Mouse (Mus musculus): ENCODE data around the gene B9d1.

Gene B9d1

DNA sequence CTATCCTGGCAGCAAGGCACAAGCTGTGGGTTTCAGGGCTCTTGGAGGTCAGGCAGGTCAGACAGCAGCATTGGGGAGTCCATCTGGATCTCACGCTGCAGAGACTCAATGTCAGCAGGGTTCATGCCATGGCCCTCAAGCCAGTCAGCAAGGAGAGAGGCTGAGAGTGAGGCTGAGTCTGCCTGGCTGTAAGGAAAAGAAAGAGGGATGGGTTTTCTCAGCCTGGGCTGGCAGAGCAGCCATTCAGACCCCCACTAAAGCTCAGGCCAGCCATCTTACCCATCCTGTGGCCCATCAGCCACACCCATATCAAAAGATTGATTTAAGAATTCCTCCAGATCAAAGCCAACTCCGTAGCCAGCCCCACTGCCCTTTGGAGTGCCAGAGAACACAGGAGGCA, 15.9 kb upstream of the B9d1 start:
- DNase-seq (ENCODE audit: low read depth) = no peak

DNA sequence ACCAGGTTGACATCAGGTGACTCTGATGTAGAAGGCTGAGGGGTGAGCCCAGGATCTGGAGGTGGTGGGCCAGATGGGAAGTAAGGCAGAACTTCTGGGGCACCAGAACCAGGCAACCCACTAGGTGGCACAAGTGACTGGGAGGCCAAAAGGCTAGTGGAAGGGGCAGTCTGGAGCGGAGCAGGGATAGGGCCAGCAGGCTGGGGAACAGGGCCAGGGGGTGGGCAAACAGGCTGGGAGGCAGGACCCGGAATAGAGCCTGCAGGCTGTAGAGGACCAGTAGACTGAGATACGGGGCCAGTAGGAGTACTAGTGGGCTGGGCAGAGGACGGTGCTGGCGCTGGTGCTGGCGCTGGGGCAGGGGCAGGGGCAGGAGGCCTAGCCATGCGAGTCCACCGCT, 15.1 kb upstream of the B9d1 start:
- no peak for DNase-seq (ENCODE audit: low read depth)

DNA sequence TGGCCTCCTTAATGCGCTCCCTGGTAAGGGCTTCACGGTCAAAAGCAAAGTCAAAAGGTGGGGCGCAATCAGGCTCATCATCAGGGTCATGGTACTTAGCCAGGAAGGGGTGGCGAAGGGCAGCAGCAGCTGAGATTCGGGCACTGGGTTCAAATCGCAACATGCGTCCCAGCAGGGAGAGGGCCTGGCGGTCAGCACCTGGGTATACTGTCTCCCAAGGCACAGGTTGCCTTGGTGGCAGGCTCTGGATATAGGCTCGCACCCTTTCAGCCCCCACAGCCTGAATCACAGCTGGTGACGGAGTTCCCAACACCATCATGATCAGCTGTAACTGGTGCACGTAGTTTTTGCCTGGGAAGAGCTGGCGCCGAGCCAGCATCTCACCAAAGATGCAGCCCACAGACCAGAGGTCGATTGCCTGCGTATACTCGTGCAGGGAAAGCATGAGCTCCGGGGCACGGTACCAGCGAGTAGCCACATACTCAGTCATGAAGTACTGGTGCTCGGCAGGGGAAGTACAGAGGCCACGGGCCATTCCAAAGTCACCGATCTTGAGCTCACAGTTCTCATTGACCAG, 13.9 kb upstream of the B9d1 start:
- DNase-seq (ENCODE audit: low read depth) = no peak

DNA sequence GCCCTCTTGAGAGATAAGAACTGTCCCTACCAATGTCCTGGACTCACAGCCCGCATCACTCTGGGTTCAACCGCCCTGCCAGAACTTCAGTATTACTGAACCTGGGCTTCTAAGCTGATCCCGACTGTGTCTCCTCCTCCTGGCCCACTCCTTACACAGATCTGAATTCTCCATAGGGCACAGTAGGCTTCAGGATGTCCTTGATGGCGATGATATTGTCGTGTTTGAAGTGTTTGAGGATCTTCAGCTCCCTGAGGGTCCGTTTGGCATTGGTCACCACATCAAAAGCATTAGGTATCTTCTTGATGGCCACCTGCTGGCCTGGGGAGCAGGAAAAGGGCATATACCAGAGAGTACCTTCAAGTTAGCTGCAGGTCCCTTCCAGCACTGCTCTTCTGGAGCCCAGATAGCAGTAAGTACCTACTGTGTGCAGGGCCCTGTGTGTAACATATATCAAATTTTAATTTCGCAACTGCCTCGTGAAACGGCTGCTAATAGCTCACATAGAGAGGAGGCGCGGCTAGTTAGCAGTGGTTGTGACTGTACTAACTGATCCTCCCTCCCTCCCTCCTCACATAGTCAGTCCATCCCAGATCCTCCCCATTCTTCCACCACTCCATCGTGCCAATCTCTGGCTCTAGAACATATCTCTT, 12.1 kb upstream of the B9d1 start:
- DNase-seq (ENCODE audit: low read depth) = peak; percentile 16

DNA sequence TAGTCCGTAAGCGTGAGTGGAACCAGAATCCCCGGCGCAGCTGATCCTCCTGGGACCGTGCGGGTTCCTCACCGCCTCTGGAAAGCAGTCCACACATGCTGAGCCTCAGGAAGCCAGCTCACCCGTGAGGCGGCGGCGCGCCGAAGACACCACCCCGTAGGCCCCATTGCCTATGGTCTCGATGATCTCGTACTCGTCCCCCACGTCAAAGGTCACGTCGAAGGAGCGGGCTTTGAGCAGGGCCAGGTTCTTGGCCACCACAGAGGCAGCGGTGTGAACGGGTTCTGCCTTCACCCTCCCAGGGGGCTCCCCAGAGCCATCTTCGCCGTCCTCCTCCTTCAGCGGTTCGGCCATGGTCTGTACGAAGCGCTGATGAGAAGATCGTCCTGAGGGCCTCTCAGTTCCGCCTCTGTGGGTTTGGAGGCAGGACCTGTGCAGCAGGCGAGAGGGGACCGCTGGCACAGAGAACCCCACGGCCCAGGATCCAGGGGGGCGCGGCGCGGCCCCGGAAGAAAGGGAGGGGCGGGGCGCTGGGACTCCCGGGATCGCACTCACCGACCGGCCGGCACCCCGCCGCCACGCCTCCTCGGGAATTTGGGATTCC, 11.3 kb upstream of the B9d1 start:
- no peak for DNase-seq (ENCODE audit: low read depth)

DNA sequence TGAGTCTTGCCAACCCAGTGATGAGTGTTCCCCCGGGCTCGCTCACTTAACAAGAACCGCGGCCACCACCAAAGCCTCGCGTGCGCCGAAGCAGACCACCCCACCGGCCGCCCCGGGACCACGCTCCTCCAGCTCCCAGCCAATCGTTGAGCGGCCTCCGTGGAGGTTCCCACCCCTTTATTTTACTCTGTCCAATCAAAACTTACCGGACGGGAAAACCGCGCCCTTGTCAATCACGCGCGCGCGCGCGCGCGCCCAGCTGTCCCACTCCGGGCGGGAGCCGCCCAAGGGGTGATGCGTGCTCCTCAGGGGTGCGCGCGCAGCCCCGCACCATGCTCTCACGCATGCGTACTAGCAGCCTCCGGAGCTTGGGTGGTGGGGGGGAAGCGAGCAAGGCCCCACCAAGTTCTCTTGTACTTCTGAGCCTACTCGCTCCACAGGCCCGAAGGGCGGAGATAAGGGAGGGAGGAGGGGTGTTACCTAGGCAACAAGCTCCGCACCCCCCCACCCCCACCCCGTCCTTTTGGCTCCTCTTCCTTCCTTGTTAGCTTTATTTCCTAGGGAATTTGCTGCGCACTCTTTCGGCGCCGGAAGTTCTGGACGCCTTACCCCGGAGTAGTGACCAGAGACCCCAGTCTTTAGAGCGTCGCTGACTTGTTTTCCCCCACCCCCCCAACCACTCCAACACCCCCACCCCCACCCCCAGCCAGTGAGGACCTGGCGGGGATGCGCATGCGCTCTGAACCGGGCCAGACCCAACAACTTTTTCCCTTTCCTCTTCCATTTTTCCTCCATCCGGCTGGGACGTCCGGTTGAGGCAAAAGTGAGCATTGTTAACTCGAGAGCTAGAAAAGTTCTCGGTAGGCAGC, 10.6 kb upstream of the B9d1 start, which contains the start of gene Mapk7:
Gene Mapk7 (minus strand): TSS at position 278 of the 869 bp plus-strand sequence.
- peak; percentile 99 for DNase-seq (ENCODE audit: low read depth)

DNA sequence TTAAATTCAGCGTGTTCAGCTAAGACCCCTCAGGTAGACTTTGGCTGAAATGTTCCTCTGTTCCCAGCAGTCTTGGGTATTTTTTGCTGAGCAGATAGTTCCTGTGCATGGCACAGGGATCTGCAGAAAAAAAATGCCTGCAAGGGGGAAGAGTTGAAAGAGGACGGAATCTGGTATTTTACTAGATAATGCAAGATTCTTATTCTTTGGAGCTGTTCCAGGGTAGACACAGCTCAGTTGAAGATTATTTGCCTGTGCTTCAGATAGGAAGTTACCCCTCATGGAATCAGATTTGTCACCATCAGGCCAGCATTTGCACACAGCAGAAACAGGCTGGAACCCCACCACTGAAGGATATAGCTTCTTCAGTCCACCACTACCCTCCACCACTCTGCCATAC, 9.4 kb upstream of the B9d1 start:
- no peak for DNase-seq (ENCODE audit: low read depth)

DNA sequence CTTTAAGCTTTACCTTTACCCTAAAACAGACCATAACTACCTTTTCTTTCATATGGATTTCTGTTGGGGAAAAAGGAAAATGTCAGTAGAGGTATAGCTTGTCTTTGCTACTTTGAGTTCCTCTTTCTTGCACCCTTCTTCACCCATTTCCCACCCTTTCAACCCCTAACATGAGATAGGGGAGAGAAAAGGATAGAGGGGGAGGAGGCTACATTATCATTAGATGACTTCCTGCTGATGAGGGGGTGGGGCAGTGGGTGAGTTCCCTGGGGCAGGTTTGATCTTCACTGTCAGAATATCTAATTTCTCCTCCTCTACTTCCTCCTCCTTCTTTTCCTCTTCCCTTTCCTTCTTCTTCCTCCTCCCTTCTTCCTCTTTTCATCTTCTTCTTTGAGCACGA, 7.5 kb upstream of the B9d1 start:
- no peak for DNase-seq (ENCODE audit: low read depth)

DNA sequence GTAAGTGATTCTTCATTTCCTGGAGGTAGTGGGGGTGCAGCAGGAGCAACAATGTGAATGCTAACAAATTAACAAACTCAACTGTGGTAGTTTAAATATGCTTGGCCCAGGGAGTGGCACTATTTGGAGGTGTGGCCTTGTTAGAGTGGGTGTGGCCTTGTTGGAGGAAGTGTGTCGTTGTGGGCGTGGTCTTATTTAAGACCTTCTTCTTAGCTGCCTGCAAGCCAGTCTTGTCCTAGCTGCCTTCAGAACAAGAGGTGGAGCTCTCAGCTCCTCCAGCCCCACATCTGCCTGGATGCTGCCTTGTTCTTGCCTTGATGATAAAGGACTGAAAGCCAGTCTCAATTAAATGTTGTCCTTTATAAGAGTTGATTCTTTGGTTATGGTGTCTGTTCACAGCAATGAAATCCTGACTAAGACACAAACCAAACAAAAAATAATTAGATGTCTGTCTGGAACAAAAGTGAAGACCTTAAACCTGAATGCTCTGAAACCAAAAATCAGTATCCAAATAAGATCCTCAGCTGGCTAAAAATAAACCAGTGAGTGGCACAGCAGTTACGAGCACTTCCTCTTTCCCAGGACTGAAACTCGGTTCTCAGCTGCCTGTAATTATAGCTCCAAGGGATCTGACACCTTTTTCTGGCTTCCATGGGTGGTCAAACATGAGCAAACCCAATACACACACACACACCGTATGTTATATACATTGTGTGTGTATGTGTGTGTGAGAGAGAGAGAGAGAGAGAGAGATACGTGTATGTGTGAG, 6.0 kb upstream of the B9d1 start:
- DNase-seq (ENCODE audit: low read depth) = peak; percentile 22

DNA sequence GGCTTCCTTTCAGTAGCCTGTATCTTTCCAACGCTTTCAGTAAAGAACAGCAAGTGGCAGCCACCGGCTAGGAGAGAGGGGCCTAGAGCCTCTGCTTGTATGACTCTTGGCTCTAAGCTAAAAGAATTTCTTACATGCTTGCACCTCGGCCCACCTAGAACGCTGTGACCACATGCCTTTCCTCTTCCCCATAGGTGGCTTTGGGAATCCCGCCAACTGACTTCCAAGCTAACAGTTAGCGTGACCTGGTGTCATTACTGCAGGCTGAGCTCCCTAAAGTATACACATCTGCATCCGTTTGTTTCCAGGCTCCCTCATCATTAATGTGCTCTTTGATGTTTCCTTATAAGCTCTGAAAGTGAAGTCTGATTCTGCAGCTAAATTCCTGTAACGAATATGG, 1.0 kb upstream of the B9d1 start:
- peak; percentile 15 for DNase-seq (ENCODE audit: low read depth)

DNA sequence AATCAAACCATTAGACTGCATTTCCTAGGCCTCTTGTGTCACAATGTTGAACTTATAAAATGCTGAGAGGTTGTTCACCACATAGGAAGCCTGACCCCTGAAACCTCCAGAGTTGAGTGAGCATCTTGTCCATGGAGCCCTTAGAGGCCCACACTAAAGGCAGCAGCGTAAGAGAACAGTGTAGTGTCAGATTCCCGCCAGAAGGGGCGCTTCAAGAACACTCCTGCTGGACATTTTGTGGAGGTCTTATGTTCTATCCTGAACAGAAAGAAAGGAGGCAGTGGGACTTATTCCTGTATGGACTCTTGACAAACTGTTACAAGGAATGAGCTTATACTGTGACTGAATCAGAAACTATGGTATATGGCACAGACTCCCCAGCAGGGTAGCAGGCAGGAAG, 10.0 kb downstream of the B9d1 start:
- peak; percentile 37 for DNase-seq (ENCODE audit: low read depth)

DNA sequence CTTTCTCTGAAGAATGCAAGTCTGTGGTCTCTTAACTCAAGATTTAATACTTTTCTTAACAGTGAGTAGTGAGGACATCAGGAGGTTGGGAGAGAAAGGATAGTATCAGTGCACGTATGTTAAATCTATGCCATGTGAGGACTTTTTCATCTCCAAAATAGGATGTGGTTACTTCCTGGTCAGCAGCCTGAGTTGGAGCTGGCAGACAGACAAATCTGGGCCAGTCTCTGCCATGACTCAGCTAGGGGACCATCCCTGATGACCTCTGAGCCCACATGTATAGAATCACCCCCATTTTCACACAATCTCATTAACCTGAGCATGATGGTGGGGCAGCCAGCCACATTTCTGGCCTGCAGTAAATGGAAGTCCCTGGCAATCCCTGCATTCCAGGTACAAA, 13.0 kb downstream of the B9d1 start:
- no peak for DNase-seq (ENCODE audit: low read depth)

DNA sequence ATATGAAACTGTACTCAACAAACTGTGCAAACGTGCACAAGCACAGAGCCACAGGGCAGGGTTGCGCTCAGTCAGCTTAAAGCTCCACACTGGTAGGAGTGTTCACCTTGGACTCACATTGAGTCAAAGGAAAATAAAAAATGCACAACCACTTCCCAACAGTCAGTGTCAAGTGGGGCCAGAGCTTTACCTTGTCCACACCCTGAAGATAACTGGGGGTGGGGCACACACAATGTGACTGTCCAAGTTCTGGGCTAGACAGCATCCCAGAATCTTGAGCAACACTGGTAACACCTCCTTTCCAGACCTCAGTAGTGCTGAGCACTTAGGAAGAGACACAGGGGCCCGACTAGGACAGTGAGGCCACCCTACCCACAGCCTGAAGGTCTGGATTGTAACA, 13.9 kb downstream of the B9d1 start:
- no peak for DNase-seq (ENCODE audit: low read depth)

DNA sequence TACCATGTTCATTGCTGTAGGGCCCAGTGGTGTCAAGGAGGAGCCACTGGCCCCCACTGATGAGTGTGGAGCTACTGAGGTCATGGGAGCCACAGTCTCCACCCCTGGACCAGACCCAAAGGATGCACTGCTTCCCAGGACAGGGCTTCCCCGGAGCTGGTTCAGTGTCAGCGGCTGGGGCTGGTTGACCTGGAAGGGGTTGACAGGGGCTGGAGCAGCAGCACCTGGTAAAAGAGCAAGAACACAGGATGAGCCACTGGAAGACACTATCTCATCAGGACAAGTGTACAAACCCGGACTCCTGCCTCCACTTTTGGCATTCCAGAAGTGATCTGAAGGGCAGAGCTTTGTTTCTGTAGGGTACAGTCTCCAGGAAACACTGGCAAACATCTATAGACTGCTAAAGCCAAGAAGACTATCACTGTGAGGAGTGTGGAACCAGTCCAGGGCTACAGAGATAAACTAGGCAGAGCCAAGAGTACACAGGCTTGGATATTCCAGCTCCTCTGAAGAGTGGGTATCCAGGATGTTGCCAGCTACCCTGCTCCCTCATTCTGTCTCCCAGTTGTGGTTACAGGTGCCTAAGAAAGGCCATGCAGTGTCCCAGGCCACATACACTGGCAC, 14.7 kb downstream of the B9d1 start:
- DNase-seq (ENCODE audit: low read depth) = no peak

DNA sequence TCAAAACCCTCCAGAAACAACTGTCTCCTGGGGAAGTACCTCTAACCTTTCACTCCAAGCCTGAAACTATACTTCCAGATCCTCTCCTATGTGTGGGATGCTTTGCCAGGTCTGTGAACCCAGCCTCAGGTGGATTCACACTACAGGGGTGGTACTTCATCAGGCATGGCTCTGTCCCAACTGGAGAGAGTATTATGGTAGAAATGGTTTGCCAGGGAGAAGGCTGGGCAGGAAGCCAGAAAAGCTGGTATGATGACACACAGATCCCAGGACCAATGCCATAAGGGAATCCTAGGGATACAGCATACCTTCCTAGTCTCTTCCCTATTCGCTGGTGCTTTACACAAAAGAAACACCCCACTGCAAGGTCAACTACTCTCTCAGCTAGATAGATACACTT, 21.9 kb downstream of the B9d1 start:
- no peak for DNase-seq (ENCODE audit: low read depth)

DNA sequence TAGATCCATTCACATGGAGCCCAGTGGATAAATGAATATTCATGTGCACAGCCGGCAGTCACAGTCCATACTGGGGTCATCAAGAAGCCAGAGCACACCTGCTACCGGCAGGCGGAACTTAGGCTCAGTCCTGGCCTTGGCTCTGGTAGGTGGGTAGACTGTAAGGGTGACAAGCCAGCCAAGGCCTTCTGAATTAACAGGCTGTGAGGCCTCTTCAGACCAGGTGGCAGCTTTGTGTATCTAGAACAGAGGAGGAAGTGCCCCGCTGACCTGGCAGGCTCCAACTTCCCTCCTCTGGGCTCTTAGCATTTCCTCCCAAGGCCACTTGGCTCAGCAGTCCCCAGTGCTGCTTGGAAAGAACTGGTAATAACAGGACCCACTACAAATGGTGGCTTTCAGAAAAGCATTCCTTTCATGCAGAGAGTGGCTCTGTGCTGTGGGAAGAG, 24.3 kb downstream of the B9d1 start:
- no peak for DNase-seq (ENCODE audit: low read depth)

DNA sequence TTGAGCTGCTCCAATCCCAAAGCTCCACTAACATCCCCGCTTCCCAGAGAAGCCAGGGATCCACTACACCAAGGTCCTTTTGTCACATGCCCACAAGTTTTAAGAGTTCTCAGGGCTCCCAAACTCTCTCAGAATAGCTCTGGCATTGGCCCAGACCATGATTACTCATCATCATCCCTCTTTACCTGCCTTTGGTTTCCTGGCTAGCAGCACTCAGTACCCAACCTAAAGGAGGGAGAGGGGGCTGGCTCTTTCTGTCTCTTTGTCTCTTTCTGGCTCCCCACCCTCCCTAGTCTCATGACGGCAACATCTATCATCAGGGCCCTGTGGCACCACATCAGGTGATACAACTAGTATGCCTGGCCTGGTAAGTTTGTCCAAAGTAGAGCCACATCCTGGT, 27.9 kb downstream of the B9d1 start:
- no peak for DNase-seq (ENCODE audit: low read depth)

DNA sequence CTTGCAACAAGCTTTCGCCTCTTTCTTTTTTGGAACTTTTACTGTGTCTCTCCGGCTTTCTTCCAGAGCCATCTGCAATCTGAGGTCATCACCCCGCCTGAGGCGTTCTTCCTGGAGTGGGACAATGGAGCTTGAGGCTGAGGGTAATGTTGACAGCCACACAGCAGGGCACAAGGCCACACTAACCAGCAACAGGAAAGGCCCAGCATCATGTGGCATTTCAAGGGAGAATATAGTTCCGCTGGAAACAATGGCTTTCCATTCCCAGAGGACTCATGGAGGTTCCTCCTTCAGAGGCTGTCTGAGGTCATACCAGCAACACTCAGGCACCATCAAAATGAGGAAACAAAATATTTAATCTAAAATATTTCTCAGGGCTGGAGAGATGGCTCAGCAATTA, 28.6 kb downstream of the B9d1 start:
- no peak for DNase-seq (ENCODE audit: low read depth)

DNA sequence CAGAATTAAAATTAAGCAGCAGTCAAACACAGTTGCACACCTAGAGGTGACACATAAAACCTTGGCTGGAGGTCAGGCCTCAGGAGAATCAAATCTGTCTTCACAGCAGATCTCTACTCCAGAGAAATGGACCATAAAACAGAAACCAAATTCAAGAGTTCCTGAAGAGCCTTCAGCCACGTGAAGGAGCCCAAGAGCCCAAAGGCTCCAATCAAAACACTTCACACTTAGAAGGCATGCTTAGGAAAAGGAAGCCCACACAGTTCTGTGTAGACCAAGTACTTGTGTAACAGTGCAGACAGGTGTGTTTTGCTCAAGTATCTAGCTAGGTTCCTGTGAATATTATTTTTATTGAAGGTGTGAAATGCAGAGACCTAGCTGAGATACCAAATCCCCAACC, 30.6 kb downstream of the B9d1 start:
- DNase-seq (ENCODE audit: low read depth) = no peak

DNA sequence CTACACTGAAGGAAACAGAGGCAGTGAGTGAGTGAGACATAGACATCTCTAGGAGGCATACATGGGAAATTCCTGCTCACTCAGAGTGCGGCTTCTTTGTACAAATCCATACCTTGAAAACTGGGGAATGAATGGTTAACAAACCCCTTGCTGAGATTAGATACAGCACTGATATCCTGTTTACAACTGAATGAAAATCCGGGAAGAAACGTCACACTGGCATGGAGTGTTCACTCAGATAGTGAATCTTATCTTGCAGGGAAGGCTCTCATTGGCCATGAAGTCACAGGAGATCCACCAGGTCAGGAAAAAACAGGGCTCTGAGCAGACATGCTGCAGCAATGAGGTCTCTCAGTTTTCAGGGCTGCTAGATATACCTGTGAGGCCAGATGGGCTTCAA, 32.0 kb downstream of the B9d1 start:
- no peak for DNase-seq (ENCODE audit: low read depth)

DNA sequence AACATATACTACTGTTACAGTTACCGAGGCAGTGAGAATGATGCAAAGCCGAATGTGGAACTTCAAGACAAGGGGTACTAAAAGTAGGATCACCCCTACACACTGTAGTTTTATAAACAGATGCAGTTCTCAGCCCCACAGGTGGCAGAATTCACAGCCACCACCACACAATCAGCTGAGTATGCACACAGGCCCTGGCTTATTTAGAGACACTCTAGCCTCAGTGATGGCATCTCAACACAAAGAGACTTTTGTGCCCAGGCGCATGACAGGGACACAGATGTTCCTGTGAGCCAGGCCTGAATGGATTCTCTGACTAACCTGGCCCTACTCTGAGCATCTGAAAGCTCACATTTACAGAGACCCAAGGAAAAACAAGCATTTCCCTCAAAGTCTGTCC, 32.4 kb downstream of the B9d1 start:
- no peak for DNase-seq (ENCODE audit: low read depth)

DNA sequence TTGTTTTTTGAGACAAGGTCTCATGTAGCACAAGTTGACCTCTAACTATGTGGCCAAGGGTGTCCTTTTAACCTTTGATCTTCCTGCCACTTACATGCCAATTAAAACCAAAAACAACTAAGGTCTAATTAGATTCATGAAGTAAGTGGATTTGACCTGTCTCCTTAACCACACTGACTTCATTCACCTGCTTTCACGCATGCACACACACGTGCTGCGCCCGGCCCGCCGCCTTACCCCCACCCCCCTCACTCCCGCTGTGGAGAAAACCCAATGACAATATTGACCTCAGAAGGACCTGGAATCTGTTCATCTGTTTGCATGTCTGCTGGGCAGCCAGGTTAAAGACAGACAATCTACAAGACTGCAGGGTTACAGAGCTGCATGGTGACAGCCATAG, 35.7 kb downstream of the B9d1 start:
- DNase-seq (ENCODE audit: low read depth) = no peak
